Comparison of ENCODE assay signal across 8 mouse cellular contexts in genomic region chr12:72082370-72082769, GRCm38 (mm10). TPM values are rescaled to one million over a fixed set of nuclear protein-coding genes. Genes with fewer than 3 reads are reported as not detected.
DNase-seq lines count a peak whose midpoint lies in the region; ATAC-seq and TF ChIP-seq lines count a peak whose summit lies in the region.

No protein-coding gene starts in this region.

- no peak overlapping the region for H3K27ac ChIP-seq in forebrain, embryonic 10.5 days
- H3K27ac ChIP-seq in forebrain, embryonic 14.5 days (ENCODE audit: low read depth, low read length) = no peak overlapping the region
- no peak overlapping the region for H3K27ac ChIP-seq in embryonic facial prominence, embryonic 13.5 days
- peak overlapping the region; percentile 11; the same call in 1 of the 2 replicates for H3K27ac ChIP-seq in intestine, postnatal 0 days (ENCODE audit: low read depth, low read length)
- H3K27ac ChIP-seq in lung, embryonic 14.5 days (ENCODE audit: low read depth) = no peak overlapping the region
- H3K27ac ChIP-seq in stomach, embryonic 16.5 days (ENCODE audit: low read length) = no peak overlapping the region
- no peak overlapping the region for H3K27ac ChIP-seq in left cerebral cortex, adult 2 months

- peak overlapping the region; percentile 27; the same call in 1 of the 2 replicates for H3K4me3 ChIP-seq in forebrain, embryonic 10.5 days
- no peak overlapping the region for H3K4me3 ChIP-seq in forebrain, embryonic 14.5 days (ENCODE audit: low read depth, low read length)
- peak overlapping the region; percentile 20 for H3K4me3 ChIP-seq in embryonic facial prominence, embryonic 13.5 days
- peak overlapping the region; percentile 25 for H3K4me3 ChIP-seq in intestine, postnatal 0 days (ENCODE audit: low read depth, low read length)
- no peak overlapping the region for H3K4me3 ChIP-seq in lung, embryonic 14.5 days (ENCODE audit: low read depth, low read length)
- H3K4me3 ChIP-seq in stomach, embryonic 16.5 days (replicated peaks; ENCODE audit: low read length) = peak overlapping the region; percentile 25; the same call in 1 of the 2 replicates
- no peak overlapping the region for H3K4me3 ChIP-seq in left cerebral cortex, adult 2 months

- ATAC-seq in forebrain, embryonic 14.5 days = no peak
- no peak for ATAC-seq in embryonic facial prominence, embryonic 13.5 days (ENCODE audit: insufficient number of reproducible peaks, insufficient read depth, low FRiP score, low TSS enrichment, low read depth)
- no peak for ATAC-seq in intestine, postnatal 0 days
- ATAC-seq in lung, embryonic 14.5 days (ENCODE audit: insufficient read depth) = no peak
- ATAC-seq in stomach, embryonic 16.5 days (ENCODE audit: insufficient read depth, low FRiP score) = no peak
- ATAC-seq in inflammation-experienced regulatory T-cells, adult 6 months = no peak

- no peaks in the 10 kb centered on the region for H3K27me3 ChIP-seq in forebrain, embryonic 10.5 days (ENCODE audit: poor library complexity, severe bottlenecking)
- H3K27me3 ChIP-seq in forebrain, embryonic 14.5 days (replicated peaks; ENCODE audit: control insufficient read depth, insufficient read depth, low read length) = no peaks in the 10 kb centered on the region
- H3K27me3 ChIP-seq in embryonic facial prominence, embryonic 13.5 days = no peaks in the 10 kb centered on the region
- no peaks in the 10 kb centered on the region for H3K27me3 ChIP-seq in intestine, postnatal 0 days (replicated peaks; ENCODE audit: control insufficient read depth, insufficient read depth, low read length)
- no peaks in the 10 kb centered on the region for H3K27me3 ChIP-seq in lung, embryonic 14.5 days (ENCODE audit: insufficient read depth, low read length)
- no peaks in the 10 kb centered on the region for H3K27me3 ChIP-seq in stomach, embryonic 16.5 days (ENCODE audit: control insufficient read depth, insufficient read depth, low read length)

- peaks cover 32% of the 10 kb centered on the region for H3K4me1 ChIP-seq in forebrain, embryonic 10.5 days
- H3K4me1 ChIP-seq in forebrain, embryonic 14.5 days (ENCODE audit: control insufficient read depth, insufficient read depth, low read length) = peaks cover 2% of the 10 kb centered on the region
- H3K4me1 ChIP-seq in embryonic facial prominence, embryonic 13.5 days = peaks cover 31% of the 10 kb centered on the region
- 0 out of 2 replicates have a peak, but pooled peaks cover 4% of the 10 kb centered on the region for H3K4me1 ChIP-seq in intestine, postnatal 0 days (replicated peaks; ENCODE audit: control insufficient read depth, insufficient read depth, low read length)
- peaks cover 2% of the 10 kb centered on the region; the same call in 1 of the 2 replicates for H3K4me1 ChIP-seq in lung, embryonic 14.5 days (ENCODE audit: insufficient read depth)
- peaks cover 16% of the 10 kb centered on the region for H3K4me1 ChIP-seq in stomach, embryonic 16.5 days (ENCODE audit: control insufficient read depth, insufficient read depth, low read length)

- 36% methylated on average over 18 of the region's 18 CpGs for WGBS in forebrain, embryonic 10.5 days
- WGBS in forebrain, embryonic 14.5 days = 39% methylated on average over 18 of the region's 18 CpGs
- WGBS in embryonic facial prominence, embryonic 13.5 days = 24% methylated on average over 18 of the region's 18 CpGs
- 18% methylated on average over 18 of the region's 18 CpGs for WGBS in intestine, postnatal 0 days
- WGBS in lung, embryonic 14.5 days = 15% methylated on average over 18 of the region's 18 CpGs
- WGBS in stomach, embryonic 16.5 days = 33% methylated on average over 18 of the region's 18 CpGs

- H3K36me3 ChIP-seq in forebrain, embryonic 10.5 days (replicated peaks) = no peaks in the 10 kb centered on the region
- H3K36me3 ChIP-seq in forebrain, embryonic 14.5 days (ENCODE audit: control insufficient read depth, insufficient read depth, low read length) = no peaks in the 10 kb centered on the region
- H3K36me3 ChIP-seq in embryonic facial prominence, embryonic 13.5 days = no peaks in the 10 kb centered on the region
- no peaks in the 10 kb centered on the region for H3K36me3 ChIP-seq in intestine, postnatal 0 days (ENCODE audit: control insufficient read depth, insufficient read depth)
- H3K36me3 ChIP-seq in lung, embryonic 14.5 days (ENCODE audit: insufficient read depth) = no peaks in the 10 kb centered on the region
- H3K36me3 ChIP-seq in stomach, embryonic 16.5 days (ENCODE audit: control insufficient read depth, insufficient read depth, low read length) = no peaks in the 10 kb centered on the region

- H3K9ac ChIP-seq in forebrain, embryonic 14.5 days (ENCODE audit: low read length) = no peak overlapping the region
- no peak overlapping the region for H3K9ac ChIP-seq in embryonic facial prominence, embryonic 13.5 days
- 0 out of 2 replicates have a peak overlapping the region, but pooled peaks have one; percentile 7 for H3K9ac ChIP-seq in intestine, postnatal 0 days (ENCODE audit: low read depth, low read length)
- no peak overlapping the region for H3K9ac ChIP-seq in lung, embryonic 14.5 days
- peak overlapping the region; percentile 56; the same call in 1 of the 2 replicates for H3K9ac ChIP-seq in stomach, embryonic 16.5 days (ENCODE audit: low read length)

- TF ChIP-seq CTCF in intestine, postnatal 0 days (IDR thresholded peaks at IDR 0.05; ENCODE audit: low read depth) = no peak
- no peak for TF ChIP-seq CTCF in lung, embryonic 14.5 days (IDR thresholded peaks at IDR 0.05; ENCODE audit: low read depth)
- no peak for TF ChIP-seq CTCF in left cerebral cortex, adult 2 months (IDR thresholded peaks at IDR 0.05)

- H3K9me3 ChIP-seq in forebrain, embryonic 10.5 days = no peaks in the 10 kb centered on the region
- H3K9me3 ChIP-seq in forebrain, embryonic 14.5 days (replicated peaks; ENCODE audit: control insufficient read depth, low read length) = no peaks in the 10 kb centered on the region
- H3K9me3 ChIP-seq in embryonic facial prominence, embryonic 13.5 days = no peaks in the 10 kb centered on the region
- H3K9me3 ChIP-seq in intestine, postnatal 0 days (ENCODE audit: control insufficient read depth) = no peaks in the 10 kb centered on the region
- no peaks in the 10 kb centered on the region for H3K9me3 ChIP-seq in lung, embryonic 14.5 days (ENCODE audit: low read depth, low read length)
- no peaks in the 10 kb centered on the region for H3K9me3 ChIP-seq in stomach, embryonic 16.5 days (replicated peaks; ENCODE audit: control insufficient read depth, low read length)

- intact Hi-C loops in left cerebral cortex, adult 2 months (cut with DNase I) = loop anchor here (10.0 kb wide), 2 partner anchors 582 to 682 kb away; partner anchors contain the start of gene Dhrs7

- H3K4me2 ChIP-seq in forebrain, embryonic 14.5 days (ENCODE audit: low read length) = no peak overlapping the region
- peak overlapping the region; percentile 49 for H3K4me2 ChIP-seq in embryonic facial prominence, embryonic 13.5 days
- peak overlapping the region; percentile 62 for H3K4me2 ChIP-seq in intestine, postnatal 0 days (replicated peaks; ENCODE audit: low read depth)
- peak overlapping the region; percentile 43 for H3K4me2 ChIP-seq in lung, embryonic 14.5 days
- H3K4me2 ChIP-seq in stomach, embryonic 16.5 days (ENCODE audit: low read depth, low read length) = peak overlapping the region; percentile 49

- DNase-seq in forebrain, embryonic 10.5 days (ENCODE audit: extremely low spot score, low spot score) = peak; percentile 24
- DNase-seq in forebrain, embryonic 14.5 days (ENCODE audit: low spot score) = no peak
- peak; percentile 47 for DNase-seq in lung, embryonic 14.5 days
- no peak for DNase-seq in left cerebral cortex, adult 2 months (ENCODE audit: extremely low spot score in 1 of 2, low spot score in 2 of 2)

RNA-seq across cellular contexts. Expression of gene L3hypdh, which starts 2.9 kb away (rescaled TPM):
- polyA plus RNA-seq in forebrain, embryonic 10.5 days (2016; fragmentation: Nextera tagmentation; extraction: Ambion mirVana) = 7.0 and 7.2 TPM in 2 replicates
- 9.5 and 10.4 TPM in 2 replicates for polyA plus RNA-seq in forebrain, embryonic 14.5 days (2014; fragmentation: Nextera tagmentation; extraction: Ambion mirVana)
- 21.9 and 23.4 TPM in 2 replicates for polyA plus RNA-seq in embryonic facial prominence, embryonic 13.5 days (2015; fragmentation: Nextera tagmentation; extraction: Ambion mirVana)
- polyA plus RNA-seq in intestine, postnatal 0 days (2015; fragmentation: Nextera tagmentation; extraction: Ambion mirVana) = 10.9 and 12.2 TPM in 2 replicates
- 25.0 and 25.2 TPM in 2 replicates for polyA plus RNA-seq in lung, embryonic 14.5 days (2014; fragmentation: Nextera tagmentation; extraction: Ambion mirVana)
- polyA plus RNA-seq in stomach, embryonic 16.5 days (2015; fragmentation: Nextera tagmentation; extraction: Ambion mirVana) = 15.2 and 15.5 TPM in 2 replicates
- polyA plus RNA-seq in inflammation-experienced regulatory T-cells, adult 6 months (2017; shearing (Covaris generic)) = under 1 TPM in 2 of 3 experiments, not detected in 1; 0.17 to 0.30 TPM
- total RNA-seq in left cerebral cortex, adult 2 months (2021) = 1 to 10 TPM; 2.6 to 3.9 TPM

RNA-seq across cellular contexts. Expression of gene Jkamp, which starts 3.0 kb away (rescaled TPM):
- polyA plus RNA-seq in forebrain, embryonic 10.5 days (2016; fragmentation: Nextera tagmentation; extraction: Ambion mirVana) = 71.9 and 73.2 TPM in 2 replicates
- 85.2 and 87.1 TPM in 2 replicates for polyA plus RNA-seq in forebrain, embryonic 14.5 days (2014; fragmentation: Nextera tagmentation; extraction: Ambion mirVana)
- 75.3 and 85.3 TPM in 2 replicates for polyA plus RNA-seq in embryonic facial prominence, embryonic 13.5 days (2015; fragmentation: Nextera tagmentation; extraction: Ambion mirVana)
- polyA plus RNA-seq in intestine, postnatal 0 days (2015; fragmentation: Nextera tagmentation; extraction: Ambion mirVana) = 41.3 and 50.2 TPM in 2 replicates
- 54.9 and 56.8 TPM in 2 replicates for polyA plus RNA-seq in lung, embryonic 14.5 days (2014; fragmentation: Nextera tagmentation; extraction: Ambion mirVana)
- polyA plus RNA-seq in stomach, embryonic 16.5 days (2015; fragmentation: Nextera tagmentation; extraction: Ambion mirVana) = 54.8 and 56.8 TPM in 2 replicates
- 10 to 100 TPM; 28.6 to 39.8 (median 32.8) TPM for polyA plus RNA-seq in inflammation-experienced regulatory T-cells, adult 6 months (2017; shearing (Covaris generic))
- total RNA-seq in left cerebral cortex, adult 2 months (2021) = 10 to 100 TPM; 52.4 to 55.6 TPM

RNA-seq across cellular contexts. Expression of gene Gpr135, which starts 11.4 kb away (rescaled TPM):
- 0.32 and 0.57 TPM in 2 replicates for polyA plus RNA-seq in forebrain, embryonic 10.5 days (2016; fragmentation: Nextera tagmentation; extraction: Ambion mirVana)
- 3.0 and 4.1 TPM in 2 replicates for polyA plus RNA-seq in forebrain, embryonic 14.5 days (2014; fragmentation: Nextera tagmentation; extraction: Ambion mirVana)
- polyA plus RNA-seq in embryonic facial prominence, embryonic 13.5 days (2015; fragmentation: Nextera tagmentation; extraction: Ambion mirVana) = 0.97 and 1.2 TPM in 2 replicates
- polyA plus RNA-seq in intestine, postnatal 0 days (2015; fragmentation: Nextera tagmentation; extraction: Ambion mirVana) = 0.65 and 0.98 TPM in 2 replicates
- polyA plus RNA-seq in lung, embryonic 14.5 days (2014; fragmentation: Nextera tagmentation; extraction: Ambion mirVana) = 0.68 and 0.88 TPM in 2 replicates
- polyA plus RNA-seq in stomach, embryonic 16.5 days (2015; fragmentation: Nextera tagmentation; extraction: Ambion mirVana) = 0.36 and 0.61 TPM in 2 replicates
- not detected for polyA plus RNA-seq in inflammation-experienced regulatory T-cells, adult 6 months (2017; shearing (Covaris generic))
- total RNA-seq in left cerebral cortex, adult 2 months (2021) = 10 to 100 TPM; 12.8 to 16.5 TPM

Comparison
In these comparisons a context has a peak if more than half of its experiments do, and no peak if none do; other contexts are left out.
1. DNase-seq: peak in forebrain, embryonic 10.5 days (single experiment) and lung, embryonic 14.5 days (single experiment); none in forebrain, embryonic 14.5 days (single experiment) and left cerebral cortex, adult 2 months (0 of 2).
2. H3K4me3 ChIP-seq: peak in forebrain, embryonic 10.5 days (single experiment), embryonic facial prominence, embryonic 13.5 days (single experiment), intestine, postnatal 0 days (single experiment) and stomach, embryonic 16.5 days (single experiment); none in forebrain, embryonic 14.5 days (single experiment), lung, embryonic 14.5 days (single experiment) and left cerebral cortex, adult 2 months (single experiment).
3. H3K9ac ChIP-seq: peak in intestine, postnatal 0 days (single experiment) and stomach, embryonic 16.5 days (single experiment); none in forebrain, embryonic 14.5 days (single experiment), embryonic facial prominence, embryonic 13.5 days (single experiment) and lung, embryonic 14.5 days (single experiment).